Mouse (Mus musculus) midbrain, embryonic 13.5 days (tissue): ENCODE data around the gene Guca2a. TPM values are rescaled to one million over a fixed set of nuclear protein-coding genes. Genes with fewer than 3 reads are reported as not detected.

Experiments
- ATAC-seq: fragments of 200-750 bp; cut with Nextera tagmentation; 2 replicates; pipeline ENCODE4 v1.8.0; 2017; ENCODE audit warnings: mild to moderate bottlenecking, moderate TSS enrichment, moderate library complexity
- H3K27ac ChIP-seq: fragments of 300-500 bp; sonication (generic); 2 replicates; pipeline ENCODE4 v1.5.1; 2015; ENCODE audit warnings: inconsistent platforms, mild to moderate bottlenecking, moderate library complexity
- H3K27me3 ChIP-seq: fragments of 300-500 bp; sonication (generic); 2 replicates; pipeline ENCODE4 v1.6.1; 2015; ENCODE audit warnings: mild to moderate bottlenecking, inconsistent platforms
- H3K36me3 ChIP-seq: fragments of 300-500 bp; sonication (generic); 2 replicates; pipeline ENCODE4 v1.6.1; 2015; ENCODE audit warnings: mild to moderate bottlenecking, inconsistent platforms
- H3K4me1 ChIP-seq: fragments of 300-500 bp; sonication (generic); replicated peaks from 2 replicates; pipeline ENCODE4 v1.6.1; 2015; ENCODE audit warnings: inconsistent platforms
- H3K4me2 ChIP-seq: fragments of 300-500 bp; sonication (generic); replicated peaks from 2 replicates; pipeline ENCODE4 v1.6.1; 2015; ENCODE audit warnings: moderate library complexity, mild to moderate bottlenecking, inconsistent platforms
- H3K4me3 ChIP-seq: fragments of 300-500 bp; sonication (generic); replicated peaks from 2 replicates; pipeline ENCODE4 v1.5.1; 2015; ENCODE audit warnings: mild to moderate bottlenecking, inconsistent platforms
- H3K9ac ChIP-seq: fragments of 300-500 bp; sonication (generic); replicated peaks from 2 replicates; pipeline ENCODE4 v1.6.1; 2015; ENCODE audit warnings: mild to moderate bottlenecking, inconsistent platforms
- H3K9me3 ChIP-seq: fragments of 300-500 bp; sonication (generic); 2 replicates; pipeline ENCODE4 v1.6.1; 2016; ENCODE audit warnings: mild to moderate bottlenecking, inconsistent platforms
- WGBS: fragments of 180-500 bp; shearing (Covaris S2); methylation state at CpG from one replicate; pipeline ENCODE4 v1.1.7; 2015; 5-methylcytosine and 5-hydroxymethylcytosine counted together
- polyA plus RNA-seq: library from polyadenylated mRNA; unstranded; fragments of >200 nt; fragmentation: Nextera tagmentation; extraction: Ambion mirVana; gene quantifications from 2 replicates; pipeline ENCODE4 v1.2.1, GENCODE M21; 2015

Guca2a gene
- polyA plus RNA-seq, 1 experiment from 2014 or later: not detected

DNA sequence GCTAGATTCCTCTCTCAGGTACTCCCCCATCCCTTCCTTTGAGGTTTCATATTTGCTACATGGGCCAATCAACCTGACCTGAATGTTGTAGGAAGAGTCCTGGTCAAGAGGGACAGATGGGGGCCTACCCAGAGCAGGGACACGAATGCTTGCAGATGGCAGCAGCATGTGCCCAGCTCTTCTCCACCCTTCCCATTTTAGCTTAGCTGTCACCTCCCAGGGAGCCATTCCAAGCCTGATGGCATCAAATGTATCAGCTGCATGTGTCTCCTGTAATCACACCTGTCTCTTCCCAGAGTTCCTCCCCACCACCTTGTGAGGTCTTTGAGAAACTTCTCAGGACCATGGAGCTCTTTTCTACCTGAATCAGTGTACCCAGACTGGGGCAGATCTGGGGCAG, 19.5 kb downstream of the Guca2a start:
- Histone ChIP-seq H3K4me1 (no peaks in the 10 kb centered on the region), H3K4me3 (no peak overlapping the region), H3K36me3 (no peaks in the 10 kb centered on the region), H3K9me3 (peaks cover 10% of the 10 kb centered on the region), H3K9ac (no peak overlapping the region), H3K27ac (no peak overlapping the region), H3K27me3 (no peaks in the 10 kb centered on the region), H3K4me2 (no peak overlapping the region)
- no peak for ATAC-seq
- WGBS: 73% methylated on average over 1 of the region's 1 CpGs

GRCm38 (mm10) chr4:119658246-119658645, 20.7 kb downstream of the Guca2a start:
- Histone ChIP-seq H3K4me2 (no peak overlapping the region), H3K9me3 (peaks cover 5% of the 10 kb centered on the region), H3K36me3 (no peaks in the 10 kb centered on the region), H3K9ac (no peak overlapping the region), H3K4me3 (no peak overlapping the region), H3K27me3 (no peaks in the 10 kb centered on the region), H3K27ac (no peak overlapping the region), H3K4me1 (no peaks in the 10 kb centered on the region)
- ATAC-seq: no peak
- 56% methylated on average over 2 of the region's 2 CpGs for WGBS

- Histone ChIP-seq H3K27ac (no peak within 1 kb of the TSS), H3K9ac (no peak within 1 kb of the TSS), H3K4me1 (no peaks in the 10 kb centered on the region), H3K4me2 (no peak within 1 kb of the TSS), H3K36me3 (no peaks in the 10 kb centered on the region), H3K9me3 (peaks cover under 1% of the 10 kb centered on the region; the same call in 1 of the 2 replicates), H3K4me3 (no peak within 1 kb of the TSS), H3K27me3 (no peaks in the 10 kb centered on the region)
- no peak for ATAC-seq
- 86% methylated on average over 4 of the region's 4 CpGs for WGBS
These were observed 21.2 kb downstream of the Guca2a start, which contains the start of gene Guca2b for GRCm38 (mm10) chr4:119658731-119659130. TSS of gene Guca2b (minus strand) at chr4:119658954.

GRCm38 (mm10) chr4:119660007-119660406, 22.5 kb downstream of the Guca2a start:
- Histone ChIP-seq H3K9me3 (no peaks in the 10 kb centered on the region), H3K4me2 (no peak overlapping the region), H3K27me3 (no peaks in the 10 kb centered on the region), H3K9ac (no peak overlapping the region), H3K4me3 (no peak overlapping the region), H3K36me3 (no peaks in the 10 kb centered on the region), H3K4me1 (no peaks in the 10 kb centered on the region), H3K27ac (no peak overlapping the region)
- 83% methylated on average over 8 of the region's 8 CpGs for WGBS
- ATAC-seq: no peak

DNA sequence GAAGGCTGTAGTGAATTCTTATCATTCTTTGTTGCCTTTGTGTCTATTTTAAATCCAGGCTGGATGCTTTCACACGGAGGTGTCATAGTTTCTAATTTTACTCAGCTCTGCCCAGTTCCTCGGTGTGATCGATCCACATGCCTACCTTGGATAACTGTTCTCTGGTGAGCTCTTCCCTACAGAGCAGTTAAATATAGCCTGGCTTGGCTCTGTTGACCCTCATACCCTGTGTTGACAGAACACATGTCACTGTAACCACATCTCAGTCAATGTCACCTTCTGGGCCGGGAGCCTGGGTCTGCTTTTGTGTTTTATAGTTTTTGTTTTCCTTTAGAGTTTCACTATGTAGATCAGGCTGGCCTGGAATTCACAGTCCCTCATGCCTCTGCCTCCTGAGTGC, 24.6 kb downstream of the Guca2a start:
- H3K9me3 ChIP-seq: no peaks in the 10 kb centered on the region
- no peak for ATAC-seq
- H3K27me3 ChIP-seq: no peaks in the 10 kb centered on the region
- WGBS: 81% methylated on average over 4 of the region's 4 CpGs
- H3K4me3 ChIP-seq: no peak overlapping the region
- no peak overlapping the region for H3K4me2 ChIP-seq
- no peaks in the 10 kb centered on the region for H3K36me3 ChIP-seq
- H3K27ac ChIP-seq: no peak overlapping the region
- H3K4me1 ChIP-seq: 0 out of 2 replicates have a peak, but pooled peaks cover 6% of the 10 kb centered on the region
- no peak overlapping the region for H3K9ac ChIP-seq

DNA sequence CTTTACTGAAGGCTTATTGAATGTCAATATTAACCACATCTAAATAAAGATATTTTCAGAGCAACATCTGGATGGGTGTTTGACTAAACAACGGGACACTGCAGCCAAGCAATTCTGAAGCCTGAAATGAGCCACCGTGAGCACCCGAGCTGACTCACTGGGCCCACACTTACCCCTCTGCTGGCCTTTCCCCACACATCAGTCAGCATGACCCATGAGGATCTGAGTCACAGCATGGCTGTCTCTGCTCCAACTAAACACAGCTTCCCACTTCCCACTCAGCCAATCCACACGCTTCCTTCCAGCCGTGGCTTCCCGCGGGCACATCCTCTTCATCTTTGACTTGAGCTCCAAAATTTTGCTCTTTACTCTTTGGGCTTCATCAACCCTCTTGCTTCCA, 25.5 kb downstream of the Guca2a start:
- no peak for ATAC-seq
- Histone ChIP-seq H3K9ac (no peak overlapping the region), H3K36me3 (no peaks in the 10 kb centered on the region), H3K4me1 (0 out of 2 replicates have a peak, but pooled peaks cover 6% of the 10 kb centered on the region), H3K27me3 (no peaks in the 10 kb centered on the region), H3K4me2 (no peak overlapping the region), H3K9me3 (no peaks in the 10 kb centered on the region), H3K27ac (no peak overlapping the region), H3K4me3 (no peak overlapping the region)
- WGBS: 93% methylated on average over 7 of the region's 7 CpGs

DNA sequence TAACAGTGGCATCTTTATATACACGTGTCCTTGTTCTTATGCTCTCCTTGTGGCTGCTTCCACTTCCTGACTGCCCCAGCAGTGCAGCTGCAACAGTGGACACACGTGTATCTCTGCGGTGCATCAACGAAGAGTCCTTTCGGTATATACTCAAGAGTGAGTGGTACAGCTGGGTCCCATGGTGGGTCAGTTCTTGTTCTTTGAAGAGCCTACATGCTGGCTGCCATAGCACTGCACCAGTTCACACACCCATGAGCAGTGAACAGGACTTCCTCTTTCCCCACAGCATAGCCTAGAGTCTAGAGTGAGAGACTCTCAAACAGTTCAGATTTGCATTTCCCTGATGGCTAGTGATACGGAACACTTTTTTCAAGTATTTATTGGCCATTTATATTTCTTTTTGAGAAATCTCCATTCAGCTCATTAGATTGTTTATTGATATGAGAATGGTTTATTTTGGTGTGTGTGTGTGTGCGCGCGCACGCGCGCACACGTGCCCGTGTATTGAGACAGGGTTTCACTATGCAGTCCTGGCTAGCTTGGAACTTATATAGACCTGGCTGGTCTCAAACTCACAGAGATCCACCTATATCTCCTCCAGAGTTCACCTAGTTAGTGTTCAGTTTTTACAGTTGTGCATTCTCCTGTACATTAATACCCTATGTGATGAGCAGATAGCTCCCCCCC, 26.0 kb downstream of the Guca2a start:
- Histone ChIP-seq H3K27me3 (no peaks in the 10 kb centered on the region), H3K9me3 (no peaks in the 10 kb centered on the region), H3K4me1 (0 out of 2 replicates have a peak, but pooled peaks cover 6% of the 10 kb centered on the region), H3K4me2 (no peak overlapping the region), H3K36me3 (no peaks in the 10 kb centered on the region), H3K27ac (no peak overlapping the region), H3K4me3 (no peak overlapping the region), H3K9ac (no peak overlapping the region)
- 95% methylated on average over 14 of the region's 14 CpGs for WGBS
- no peak for ATAC-seq

DNA sequence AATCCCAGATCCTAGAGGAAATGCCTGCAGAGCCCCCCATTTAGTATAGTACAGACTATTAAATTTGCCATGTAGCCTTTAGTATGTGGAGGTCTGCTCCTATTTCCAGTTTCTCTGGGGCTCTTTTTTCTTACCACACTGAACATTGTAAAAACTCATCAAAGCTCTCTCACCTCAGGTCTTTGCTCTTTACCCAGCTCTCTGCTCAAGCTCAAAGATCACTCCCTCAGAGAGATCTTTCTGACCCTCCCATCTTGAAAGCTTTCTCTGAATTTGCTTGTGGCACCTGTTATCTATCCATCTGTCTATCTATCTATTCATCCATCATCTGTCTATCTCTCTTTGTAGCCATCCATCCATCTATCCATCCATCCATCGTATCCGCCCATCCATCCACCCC, 27.7 kb downstream of the Guca2a start:
- no peak overlapping the region for H3K27ac ChIP-seq
- 95% methylated on average over 2 of the region's 2 CpGs for WGBS
- no peak overlapping the region for H3K9ac ChIP-seq
- no peak overlapping the region for H3K4me2 ChIP-seq
- peaks cover 14% of the 10 kb centered on the region for H3K4me1 ChIP-seq
- H3K9me3 ChIP-seq: no peaks in the 10 kb centered on the region
- no peaks in the 10 kb centered on the region for H3K27me3 ChIP-seq
- no peak for ATAC-seq
- no peak overlapping the region for H3K4me3 ChIP-seq
- H3K36me3 ChIP-seq: no peaks in the 10 kb centered on the region

DNA sequence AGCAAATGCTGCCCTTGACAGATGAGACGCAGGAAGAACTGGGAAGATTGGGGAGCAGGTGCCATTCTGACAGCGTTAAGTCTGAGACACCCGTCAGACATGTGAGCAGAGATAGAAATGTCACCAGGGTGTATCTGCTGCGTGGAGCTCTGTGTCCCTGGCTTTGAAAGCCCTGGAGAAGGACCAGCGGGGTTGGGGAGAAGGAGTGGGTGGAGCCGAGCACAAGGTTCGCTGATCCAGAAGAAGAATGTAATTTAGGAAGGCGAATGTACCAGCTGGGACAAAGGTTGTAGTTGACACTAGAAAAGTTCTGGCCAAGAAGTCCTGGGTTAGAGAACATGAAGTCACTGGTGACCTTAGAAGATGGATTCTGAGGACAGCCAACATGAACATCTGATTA, 28.6 kb downstream of the Guca2a start:
- no peaks in the 10 kb centered on the region for H3K27me3 ChIP-seq
- no peak overlapping the region for H3K4me3 ChIP-seq
- WGBS: 33% methylated on average over 8 of the region's 8 CpGs
- no peak overlapping the region; the same call in 1 of the 2 replicates for H3K9ac ChIP-seq
- no peak for ATAC-seq
- no peak overlapping the region for H3K27ac ChIP-seq
- no peak overlapping the region for H3K4me2 ChIP-seq
- peaks cover 21% of the 10 kb centered on the region for H3K4me1 ChIP-seq
- H3K36me3 ChIP-seq: no peaks in the 10 kb centered on the region
- no peaks in the 10 kb centered on the region for H3K9me3 ChIP-seq

GRCm38 (mm10) chr4:119667454-119667853, 29.9 kb downstream of the Guca2a start:
- Histone ChIP-seq H3K4me2 (no peak overlapping the region), H3K4me1 (peaks cover 21% of the 10 kb centered on the region), H3K27ac (no peak overlapping the region), H3K27me3 (no peaks in the 10 kb centered on the region), H3K4me3 (no peak overlapping the region), H3K36me3 (no peaks in the 10 kb centered on the region), H3K9me3 (no peaks in the 10 kb centered on the region), H3K9ac (no peak overlapping the region)
- no peak for ATAC-seq
- 21% methylated on average over 5 of the region's 5 CpGs for WGBS

DNA sequence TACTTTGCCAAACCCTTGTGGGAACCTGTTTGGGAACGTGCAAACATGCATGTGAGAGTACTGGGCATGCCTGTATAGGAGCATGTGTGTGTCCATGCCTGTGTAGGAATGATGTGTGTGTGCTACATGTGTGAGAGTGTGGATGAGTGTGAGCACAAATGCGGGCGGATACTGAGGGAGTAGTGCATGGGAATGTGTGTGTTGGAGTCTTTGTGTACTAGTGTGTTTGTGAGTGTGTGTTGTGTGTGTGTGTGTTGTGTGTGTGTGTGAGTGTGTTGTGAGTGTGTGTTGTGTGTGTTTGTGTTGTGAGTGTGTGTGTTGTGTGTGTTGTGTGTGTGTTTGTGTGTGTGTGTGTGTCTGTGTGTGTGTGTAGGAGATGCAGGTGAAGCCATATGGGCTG, 30.7 kb downstream of the Guca2a start:
- Histone ChIP-seq H3K4me1 (peaks cover 21% of the 10 kb centered on the region), H3K36me3 (no peaks in the 10 kb centered on the region), H3K4me3 (no peak overlapping the region), H3K27ac (no peak overlapping the region), H3K9me3 (no peaks in the 10 kb centered on the region), H3K27me3 (no peaks in the 10 kb centered on the region), H3K4me2 (no peak overlapping the region), H3K9ac (no peak overlapping the region)
- 89% methylated on average over 3 of the region's 3 CpGs for WGBS
- ATAC-seq: no peak

DNA sequence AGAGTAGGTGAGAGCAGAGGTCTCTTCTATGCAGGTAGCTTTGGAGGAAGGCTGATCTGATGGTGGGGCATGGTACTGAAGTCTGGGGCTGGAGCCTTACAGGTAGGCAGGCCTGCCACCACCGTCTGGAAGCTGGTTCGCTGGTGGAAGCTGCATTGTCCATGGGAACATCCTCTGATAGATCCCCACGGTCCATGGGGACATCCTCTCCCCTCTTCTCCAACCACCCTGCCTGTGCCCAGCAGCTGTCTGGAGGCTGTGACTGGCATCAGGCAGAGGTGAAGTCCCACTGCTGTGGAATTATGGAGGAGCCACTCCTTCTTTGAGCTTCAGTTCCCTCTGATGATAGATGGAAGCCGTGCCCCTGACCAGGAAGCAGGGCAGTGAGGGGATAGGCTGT, 31.1 kb downstream of the Guca2a start:
- Histone ChIP-seq H3K9me3 (no peaks in the 10 kb centered on the region), H3K4me1 (peaks cover 21% of the 10 kb centered on the region), H3K27ac (no peak overlapping the region), H3K27me3 (no peaks in the 10 kb centered on the region), H3K9ac (no peak overlapping the region), H3K36me3 (no peaks in the 10 kb centered on the region), H3K4me2 (no peak overlapping the region), H3K4me3 (no peak overlapping the region)
- WGBS: 86% methylated on average over 4 of the region's 4 CpGs
- ATAC-seq: no peak
